26 mouse cellular contexts compared by ENCODE assay signal in genomic region chrX:104256561-104256960, GRCm38 (mm10). TPM values are rescaled to one million over a fixed set of nuclear protein-coding genes. Genes with fewer than 3 reads are reported as not detected.
"Had no signal": no experiment of that assay in that cellular context is flagged by ENCODE, and none has a peak within 500 bp of the region (broad histone marks: within the 10 kb centered on the region; RNA-seq: fewer than 3 reads in every experiment).

No protein-coding gene starts in this region.

- H3K36me3 ChIP-seq: heart, embryonic 10.5 days; heart, embryonic 12.5 days; hindbrain, embryonic 10.5 days; hindbrain, embryonic 12.5 days; intestine, embryonic 15.5 days; limb, embryonic 10.5 days; limb, embryonic 12.5 days; liver, embryonic 13.5 days had no signal

- H3K4me1 ChIP-seq: heart, embryonic 10.5 days; heart, embryonic 12.5 days; hindbrain, embryonic 10.5 days; hindbrain, embryonic 12.5 days; intestine, embryonic 15.5 days; limb, embryonic 10.5 days; limb, embryonic 12.5 days; liver, embryonic 13.5 days had no signal

- H3K4me3 ChIP-seq: heart, embryonic 10.5 days; heart, embryonic 12.5 days; hindbrain, embryonic 10.5 days; hindbrain, embryonic 12.5 days; intestine, embryonic 15.5 days; layer of hippocampus, adult 2 months; left cerebral cortex, adult 2 months; limb, embryonic 10.5 days; limb, embryonic 12.5 days; liver, embryonic 13.5 days had no signal

- H3K4me2 ChIP-seq: heart, embryonic 12.5 days; hindbrain, embryonic 12.5 days; hindbrain, embryonic 14.5 days; intestine, embryonic 15.5 days; limb, embryonic 12.5 days; liver, embryonic 11.5 days; liver, embryonic 13.5 days had no signal

- H3K27ac ChIP-seq: heart, embryonic 10.5 days; hindbrain, embryonic 10.5 days; hindbrain, embryonic 12.5 days; hindbrain, embryonic 14.5 days; intestine, embryonic 15.5 days; layer of hippocampus, adult 2 months; left cerebral cortex, adult 2 months; limb, embryonic 10.5 days; limb, embryonic 12.5 days; liver, embryonic 13.5 days had no signal

- H3K9ac ChIP-seq: heart, embryonic 12.5 days; hindbrain, embryonic 12.5 days; hindbrain, embryonic 14.5 days; intestine, embryonic 15.5 days; limb, embryonic 12.5 days; liver, embryonic 13.5 days had no signal

- H3K9me3 ChIP-seq: heart, embryonic 10.5 days; heart, embryonic 12.5 days; hindbrain, embryonic 10.5 days; hindbrain, embryonic 12.5 days; intestine, embryonic 15.5 days; limb, embryonic 10.5 days; limb, embryonic 12.5 days; liver, embryonic 13.5 days had no signal

- ATAC-seq: hindbrain, embryonic 16.5 days; inflammation-experienced regulatory T-cells, adult 6 months; intestine, embryonic 15.5 days; intestine, postnatal 0 days had no signal

- H3K27me3 ChIP-seq: heart, embryonic 12.5 days; intestine, embryonic 15.5 days; liver, embryonic 13.5 days had no signal

- DNase-seq: gastrocnemius, postnatal 25 days; heart, adult 18-20 months; heart, postnatal 10 days; heart, postnatal 4 days; kidney, adult 18-20 months; kidney, adult 8-10 months; kidney, postnatal 10 days; kidney, postnatal 25 days; kidney, postnatal 4 days; liver; liver, embryonic 13.5 days had no signal

RNA-seq across cellular contexts. Expression of gene Nexmif, which starts 55.6 kb away (rescaled TPM):
- total RNA-seq: gastrocnemius, postnatal 25 days; granulocyte monocyte progenitor cell, adult 5-6 weeks had no signal
- polyA plus RNA-seq: inflammation-experienced regulatory T-cells, adult 6 months had no signal
